Mouse (Mus musculus): ENCODE results near the gene Il11.

- no peak for TF ChIP-seq REST (IDR thresholded peaks at IDR 0.05; ENCODE audit: insufficient read depth, insufficient read length)
- no peak for TF ChIP-seq CEBPB (IDR thresholded peaks at IDR 0.05; ENCODE audit: insufficient read depth, poor library complexity, severe bottlenecking)
- no peak for TF ChIP-seq MYOD1 (IDR thresholded peaks at IDR 0.05; ENCODE audit: control insufficient read depth in 1 of 3, insufficient read length in 2 of 3, low read depth in 2 of 3)
- no peak for TF ChIP-seq TCF3 (IDR thresholded peaks at IDR 0.05; ENCODE audit: insufficient read length, low read depth)
- no peak for TF ChIP-seq POLR2A (IDR thresholded peaks at IDR 0.05; ENCODE audit: insufficient read length, low read depth)
- no peak for TF ChIP-seq MYOG (IDR thresholded peaks at IDR 0.05; ENCODE audit: control insufficient read depth in 1 of 3, insufficient read depth in 1 of 3, insufficient read length in 2 of 3, low read depth in 2 of 3)
- TF ChIP-seq MAX (IDR thresholded peaks at IDR 0.05; ENCODE audit: low read depth) = no peak
- no peak for TF ChIP-seq POLR2AphosphoS2 (IDR thresholded peaks at IDR 0.05; ENCODE audit: insufficient read length, low read depth)
- TF ChIP-seq TCF12 (IDR thresholded peaks at IDR 0.05; ENCODE audit: insufficient read depth, poor library complexity, severe bottlenecking) = no peak
- TF ChIP-seq USF1 (IDR thresholded peaks at IDR 0.05; ENCODE audit: low read depth) = no peak
- no peak for TF ChIP-seq E2F4 (IDR thresholded peaks at IDR 0.05; ENCODE audit: insufficient read depth)
Observed at GRCm38 (mm10) chr7:4743354-4743753, 39.3 kb downstream of the Il11 start.

Measured in myocyte (in vitro differentiated cells).